ENCODE assay signal across 24 mouse cellular contexts in genomic region chr4:150676029-150676428, GRCm38 (mm10). TPM values are rescaled to one million over a fixed set of nuclear protein-coding genes. Genes with fewer than 3 reads are reported as not detected.
A peak's percentile ranks its signal among the peaks of the same experiment; 100 is the strongest.
DNase-seq lines count a peak whose midpoint lies in the region; ATAC-seq and TF ChIP-seq lines count a peak whose summit lies in the region.
"Had no signal": no experiment of that assay in that cellular context is flagged by ENCODE, and none has a peak within 500 bp of the region (broad histone marks: within the 10 kb centered on the region; RNA-seq: fewer than 3 reads in every experiment).

No protein-coding gene starts in this region.

- no peaks in the 10 kb centered on the region for H3K36me3 ChIP-seq in hindbrain, embryonic 13.5 days
- H3K36me3 ChIP-seq in hindbrain, embryonic 11.5 days (ENCODE audit: control insufficient read depth, insufficient read depth, low read length) = no peaks in the 10 kb centered on the region
- H3K36me3 ChIP-seq in midbrain, postnatal 0 days (ENCODE audit: insufficient read depth, low read length) = no peaks in the 10 kb centered on the region
- H3K36me3 ChIP-seq in midbrain, embryonic 14.5 days (ENCODE audit: control insufficient read depth, insufficient read depth, low read length) = no peaks in the 10 kb centered on the region
- no peaks in the 10 kb centered on the region for H3K36me3 ChIP-seq in neural tube, embryonic 11.5 days (ENCODE audit: control insufficient read depth, insufficient read depth, low read length)
- H3K36me3 ChIP-seq: forebrain, embryonic 15.5 days; heart, embryonic 10.5 days; limb, embryonic 15.5 days; liver, embryonic 15.5 days had no signal

- no peak overlapping the region for H3K9ac ChIP-seq in hindbrain, embryonic 13.5 days
- no peak overlapping the region for H3K9ac ChIP-seq in hindbrain, embryonic 11.5 days (ENCODE audit: low read depth, low read length)
- no peak overlapping the region for H3K9ac ChIP-seq in midbrain, postnatal 0 days (replicated peaks; ENCODE audit: low read length, poor library complexity, severe bottlenecking)
- H3K9ac ChIP-seq in midbrain, embryonic 14.5 days (replicated peaks; ENCODE audit: low read length) = no peak overlapping the region
- H3K9ac ChIP-seq in neural tube, embryonic 11.5 days (ENCODE audit: low read length) = no peak overlapping the region; the same call in 1 of the 2 replicates
- H3K9ac ChIP-seq: forebrain, embryonic 15.5 days; hindbrain, embryonic 14.5 days; limb, embryonic 15.5 days; liver, embryonic 15.5 days had no signal

- no peak overlapping the region for H3K4me3 ChIP-seq in hindbrain, embryonic 13.5 days
- H3K4me3 ChIP-seq in hindbrain, embryonic 11.5 days (ENCODE audit: low read depth, low read length) = no peak overlapping the region
- no peak overlapping the region for H3K4me3 ChIP-seq in midbrain, postnatal 0 days (ENCODE audit: low read depth, low read length)
- no peak overlapping the region for H3K4me3 ChIP-seq in midbrain, embryonic 14.5 days (replicated peaks; ENCODE audit: low read depth, low read length)
- H3K4me3 ChIP-seq in neural tube, embryonic 11.5 days (ENCODE audit: low read depth, low read length) = no peak overlapping the region
- H3K4me3 ChIP-seq: forebrain, embryonic 15.5 days; heart, embryonic 10.5 days; limb, embryonic 15.5 days; liver, embryonic 15.5 days had no signal

- H3K27me3 ChIP-seq in hindbrain, embryonic 13.5 days = no peaks in the 10 kb centered on the region
- no peaks in the 10 kb centered on the region for H3K27me3 ChIP-seq in hindbrain, embryonic 11.5 days (ENCODE audit: control insufficient read depth, insufficient read depth, low read length)
- no peaks in the 10 kb centered on the region for H3K27me3 ChIP-seq in midbrain, postnatal 0 days (ENCODE audit: insufficient read depth, low read length)
- H3K27me3 ChIP-seq in midbrain, embryonic 14.5 days (ENCODE audit: control insufficient read depth, insufficient read depth, low read length) = no peaks in the 10 kb centered on the region
- H3K27me3 ChIP-seq in neural tube, embryonic 11.5 days (ENCODE audit: control insufficient read depth, insufficient read depth, low read length) = no peaks in the 10 kb centered on the region
- H3K27me3 ChIP-seq: forebrain, embryonic 15.5 days; limb, embryonic 15.5 days; liver, embryonic 15.5 days had no signal

- WGBS in hindbrain, embryonic 13.5 days = 55% methylated on average over 13 of the region's 13 CpGs
- WGBS in hindbrain, embryonic 11.5 days = 85% methylated on average over 13 of the region's 13 CpGs
- WGBS in midbrain, postnatal 0 days = 82% methylated on average over 13 of the region's 13 CpGs
- WGBS in midbrain, embryonic 14.5 days = 79% methylated on average over 13 of the region's 13 CpGs
- 35% methylated on average over 13 of the region's 13 CpGs for WGBS in neural tube, embryonic 11.5 days

- no peak overlapping the region for H3K27ac ChIP-seq in hindbrain, embryonic 13.5 days
- H3K27ac ChIP-seq in hindbrain, embryonic 11.5 days (ENCODE audit: low read depth, low read length) = no peak overlapping the region
- no peak overlapping the region for H3K27ac ChIP-seq in midbrain, postnatal 0 days (ENCODE audit: low read depth, low read length)
- H3K27ac ChIP-seq in midbrain, embryonic 14.5 days (replicated peaks; ENCODE audit: low read depth, low read length) = no peak overlapping the region
- peak overlapping the region; percentile 79 for H3K27ac ChIP-seq in neural tube, embryonic 11.5 days (ENCODE audit: low read depth, low read length)
- H3K27ac ChIP-seq: forebrain, embryonic 15.5 days; heart, embryonic 10.5 days; hindbrain, embryonic 14.5 days; limb, embryonic 15.5 days; liver, embryonic 15.5 days; macrophage; stomach, postnatal 0 days had no signal

- no peak for TF ChIP-seq CTCF in midbrain, postnatal 0 days (IDR thresholded peaks at IDR 0.05)

- H3K9me3 ChIP-seq in hindbrain, embryonic 13.5 days = peaks cover 5% of the 10 kb centered on the region
- no peaks in the 10 kb centered on the region for H3K9me3 ChIP-seq in hindbrain, embryonic 11.5 days (ENCODE audit: control insufficient read depth, low read length)
- peaks cover 3% of the 10 kb centered on the region; the same call in 1 of the 2 replicates for H3K9me3 ChIP-seq in midbrain, postnatal 0 days (ENCODE audit: low read length)
- peaks cover 3% of the 10 kb centered on the region; the same call in 1 of the 2 replicates for H3K9me3 ChIP-seq in midbrain, embryonic 14.5 days (ENCODE audit: control insufficient read depth, low read length)
- H3K9me3 ChIP-seq in neural tube, embryonic 11.5 days (ENCODE audit: control insufficient read depth, low read length) = no peaks in the 10 kb centered on the region
- H3K9me3 ChIP-seq: forebrain, embryonic 15.5 days; heart, embryonic 10.5 days; limb, embryonic 15.5 days; liver, embryonic 15.5 days had no signal

- H3K4me2 ChIP-seq in hindbrain, embryonic 13.5 days = no peak overlapping the region
- no peak overlapping the region for H3K4me2 ChIP-seq in hindbrain, embryonic 11.5 days (replicated peaks; ENCODE audit: low read depth, low read length)
- H3K4me2 ChIP-seq in midbrain, postnatal 0 days (ENCODE audit: low read depth, low read length, poor library complexity, severe bottlenecking) = no peak overlapping the region
- H3K4me2 ChIP-seq in midbrain, embryonic 14.5 days (ENCODE audit: low read length) = no peak overlapping the region
- no peak overlapping the region for H3K4me2 ChIP-seq in neural tube, embryonic 11.5 days (ENCODE audit: low read depth)
- H3K4me2 ChIP-seq: forebrain, embryonic 15.5 days; hindbrain, embryonic 14.5 days; limb, embryonic 15.5 days; liver, embryonic 15.5 days; midbrain, embryonic 11.5 days had no signal

- ATAC-seq in hindbrain, embryonic 13.5 days (ENCODE audit: low FRiP score) = peak; percentile 46; the same call in 1 of the 2 replicates
- ATAC-seq in hindbrain, embryonic 11.5 days (ENCODE audit: low FRiP score) = no peak
- no peak for ATAC-seq in midbrain, postnatal 0 days (ENCODE audit: low FRiP score)
- ATAC-seq in midbrain, embryonic 14.5 days (ENCODE audit: low FRiP score, low TSS enrichment) = no peak
- ATAC-seq in neural tube, embryonic 11.5 days (ENCODE audit: insufficient read depth, low FRiP score, low TSS enrichment) = peak; percentile 70
- ATAC-seq: forebrain, embryonic 15.5 days had no signal

- peaks cover 14% of the 10 kb centered on the region for H3K4me1 ChIP-seq in hindbrain, embryonic 13.5 days (replicated peaks)
- peaks cover 4% of the 10 kb centered on the region; the same call in 1 of the 2 replicates for H3K4me1 ChIP-seq in hindbrain, embryonic 11.5 days (replicated peaks; ENCODE audit: control insufficient read depth, insufficient read depth, low read length)
- peaks cover 3% of the 10 kb centered on the region; the same call in 1 of the 2 replicates for H3K4me1 ChIP-seq in midbrain, postnatal 0 days (ENCODE audit: insufficient read depth, low read length)
- no peaks in the 10 kb centered on the region for H3K4me1 ChIP-seq in midbrain, embryonic 14.5 days (ENCODE audit: control insufficient read depth, insufficient read depth, low read length)
- peaks cover 10% of the 10 kb centered on the region for H3K4me1 ChIP-seq in neural tube, embryonic 11.5 days (ENCODE audit: control insufficient read depth, insufficient read depth, low read length)
- H3K4me1 ChIP-seq: limb, embryonic 15.5 days; liver, embryonic 15.5 days had no signal

- no peak for DNase-seq in hindbrain, embryonic 11.5 days (ENCODE audit: low spot score)
- peak; percentile 25 for DNase-seq in midbrain, postnatal 0 days (ENCODE audit: low spot score)
- DNase-seq in midbrain, embryonic 14.5 days = no peak
- peak; percentile 69 for DNase-seq in neural tube, embryonic 11.5 days (ENCODE audit: low spot score)
- no peak for DNase-seq in frontal cortex, postnatal 10 days (ENCODE audit: low spot score in 2 of 2)
- no peak for DNase-seq in heart, adult 9 months (ENCODE audit: low spot score in 2 of 2)
- DNase-seq: adrenal gland, postnatal 10 days; cerebellum, adult 18-20 months; cerebellum, postnatal 25 days; gastrocnemius, postnatal 36 days; kidney, adult 2 months; retina, postnatal 1 day; right cerebral cortex, postnatal 4 days had no signal

RNA-seq across cellular contexts. Expression of gene Slc45a1, which starts 24.1 kb away (rescaled TPM):
- polyA plus RNA-seq in hindbrain, embryonic 13.5 days (2015; fragmentation: Nextera tagmentation; extraction: Ambion mirVana) = 24.6 and 30.0 TPM in 2 replicates
- 5.6 and 7.8 TPM in 2 replicates for polyA plus RNA-seq in hindbrain, embryonic 11.5 days (2014; fragmentation: Nextera tagmentation; extraction: Ambion mirVana)
- total RNA-seq in midbrain, postnatal 0 days (2014; rRNA removed) = 49.1 and 51.1 TPM in 2 replicates
- polyA plus RNA-seq in midbrain, postnatal 0 days (2015; fragmentation: Nextera tagmentation; extraction: Ambion mirVana) = 54.8 and 58.4 TPM in 2 replicates
- polyA plus RNA-seq in midbrain, embryonic 14.5 days (2014; fragmentation: Nextera tagmentation; extraction: Ambion mirVana) = 28.0 and 29.3 TPM in 2 replicates
- polyA plus RNA-seq in neural tube, embryonic 11.5 days (2014; fragmentation: Nextera tagmentation; extraction: Ambion mirVana) = 8.8 and 8.9 TPM in 2 replicates
- total RNA-seq: gastrocnemius, postnatal 36 days had no signal
- polyA plus RNA-seq: heart, postnatal 0 days; liver, embryonic 15.5 days; macrophage; thymus, postnatal 0 days had no signal

Comparison
In these comparisons a context has a peak if more than half of its experiments do, and no peak if none do; other contexts are left out.
1. ATAC-seq: peak in hindbrain, embryonic 13.5 days (single experiment) and neural tube, embryonic 11.5 days (single experiment); none in hindbrain, embryonic 11.5 days (single experiment), midbrain, postnatal 0 days (single experiment) and midbrain, embryonic 14.5 days (single experiment).
2. DNase-seq: peak in midbrain, postnatal 0 days (single experiment) and neural tube, embryonic 11.5 days (single experiment); none in hindbrain, embryonic 11.5 days (single experiment), midbrain, embryonic 14.5 days (single experiment), frontal cortex, postnatal 10 days (0 of 2) and heart, adult 9 months (0 of 2).